Mouse (Mus musculus) CH12.LX (cell line): Measurements from ENCODE around the gene Pdzph1.

Experiments used
- CHD2 ChIP-seq: IDR thresholded peaks from 2 replicates; pipeline ENCODE4 v1.6.1; 2011; ENCODE audit warnings: low read length, improper control_type of control experiment
- CTCF ChIP-seq, 2 experiments: IDR thresholded peaks in 1 of 2; conservative IDR thresholded peaks in 1 of 2; 2 replicates each; pipeline ENCODE4 v1.5.1; 2011 to 2012; ENCODE audit warnings: low read depth in 2 of 2, low read length in 2 of 2, improper control_type of control experiment in 1 of 2, inconsistent platforms in 1 of 2, mild to moderate bottlenecking in 1 of 2, moderate library complexity in 1 of 2
- JUND ChIP-seq: conservative IDR thresholded peaks from 2 replicates; pipeline ENCODE4 v1.6.1; 2011; ENCODE audit warnings: low read depth, low read length, improper control_type of control experiment
- MAFK ChIP-seq: IDR thresholded peaks from 2 replicates; pipeline ENCODE4 v1.6.1; 2011; ENCODE audit warnings: low read length, improper control_type of control experiment; ENCODE audit not compliant: insufficient replicate concordance
- TCF12 ChIP-seq: IDR thresholded peaks from 2 replicates; pipeline ENCODE4 v1.6.1; 2014; ENCODE audit warnings: low read depth, mild to moderate bottlenecking, inconsistent platforms, low read length, improper control_type of control experiment
- USF1 ChIP-seq: IDR thresholded peaks from 2 replicates; pipeline ENCODE4 v1.6.1; 2014; ENCODE audit warnings: low read depth, mild to moderate bottlenecking, inconsistent platforms, low read length, improper control_type of control experiment

- TF ChIP-seq CTCF (conservative IDR thresholded peaks at IDR 0.05 in 1 of 2, IDR thresholded peaks at IDR 0.05 in 1 of 2; ENCODE audit: low read depth in 2 of 2, low read length in 2 of 2) (no peak), MAFK (no peak), CHD2 (no peak), JUND (no peak), USF1 (no peak), TCF12 (no peak)
Observed at GRCm38 (mm10) chr17:58923901-58924476, 67.2 kb downstream of the Pdzph1 start.
